Mouse (Mus musculus): ENCODE measurements at regions not wholly inside any gene's neighbourhood (a gene's known extent, or its start where the extent isn't known, plus 50 kb on each side); places are given as distances from the start of the nearest gene placed in this dataset.

DNA sequence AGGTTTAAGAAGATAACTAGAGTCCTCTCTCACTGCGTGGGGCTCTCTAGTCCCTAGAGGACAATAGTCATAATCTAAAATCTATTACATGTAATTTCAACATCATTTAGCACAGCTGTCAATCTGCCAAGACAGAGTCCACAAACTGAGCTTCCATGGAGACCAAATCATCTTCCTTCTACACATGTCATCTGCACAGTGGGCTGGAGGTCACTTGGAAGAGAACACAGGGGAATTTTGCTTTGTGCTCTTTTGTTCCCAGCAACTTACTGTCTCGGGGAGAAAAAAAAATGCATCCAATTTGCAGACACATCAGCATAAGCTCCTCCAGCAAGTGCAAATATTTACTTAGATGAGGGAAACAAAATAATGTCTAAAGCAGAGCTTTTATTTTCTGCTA, 179.8 kb downstream of the Sqor start:
- no peak for TF ChIP-seq CTCF (IDR thresholded peaks at IDR 0.05; ENCODE audit: low read depth, low read length)
- TF ChIP-seq EP300 (IDR thresholded peaks at IDR 0.05; ENCODE audit: insufficient read depth, low read depth, low read length), result no peak
